Mouse (Mus musculus) yolk sac, embryonic 10.5 days (tissue): Measurements from ENCODE around the gene Mbtd1.

Source experiments
- DNase-seq: peaks from one replicate; pipeline ENCODE4 v3.0.0-alpha.2; 2017; ENCODE audit warnings: low spot score

Mbtd1 gene

DNA sequence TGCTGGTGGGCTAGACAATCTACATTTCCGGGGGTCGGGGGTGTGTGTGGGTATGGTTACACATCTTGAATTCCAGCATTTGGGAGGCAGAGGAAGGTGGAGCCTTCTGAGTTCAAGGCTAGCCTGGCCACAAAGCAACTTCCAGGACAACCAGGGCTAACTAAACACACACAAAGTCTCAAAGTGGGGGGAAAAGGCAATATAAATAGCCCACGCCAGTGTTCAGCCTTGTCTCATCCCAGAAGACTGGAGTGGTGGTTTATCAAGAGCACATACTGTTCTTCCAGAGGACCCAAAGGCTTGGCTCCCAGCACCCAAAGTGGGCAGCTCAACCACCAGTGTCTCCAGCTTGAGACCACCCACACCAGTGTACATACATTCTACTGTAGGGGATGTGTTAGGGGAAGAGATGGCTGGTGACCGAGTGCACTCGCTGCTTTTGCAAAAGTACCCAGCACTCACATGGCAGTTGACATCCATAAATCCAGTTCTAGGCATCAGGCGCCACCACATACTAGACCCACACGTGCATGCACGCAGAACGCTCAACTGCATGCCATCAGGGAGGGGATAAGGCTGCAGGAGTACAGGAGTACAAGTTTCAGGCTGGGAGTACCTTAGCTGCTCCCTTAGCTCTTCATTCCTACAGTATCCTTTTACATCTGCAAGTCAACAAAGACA is 63.4 kb downstream of the Mbtd1 start:
- DNase-seq: no peak

DNA sequence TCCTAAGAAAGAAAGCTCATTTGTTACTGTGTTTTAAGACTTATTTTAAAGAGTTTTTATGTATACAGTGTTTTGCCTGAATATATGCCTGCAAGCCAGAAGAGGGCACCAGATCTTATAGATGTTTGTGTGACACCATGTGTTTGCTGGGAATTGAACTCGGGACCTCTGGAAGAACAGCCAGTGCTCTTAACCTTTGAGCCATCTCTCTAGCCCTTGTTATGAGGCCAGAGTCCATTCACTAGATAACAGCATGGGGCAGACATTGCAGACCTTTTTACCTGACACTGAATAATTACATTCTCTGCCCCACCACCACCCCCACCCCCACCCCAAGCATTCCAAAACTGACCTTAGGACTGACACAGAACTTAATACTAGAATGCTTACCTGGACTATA is 64.4 kb downstream of the Mbtd1 start:
- DNase-seq: peak; percentile 72

DNA sequence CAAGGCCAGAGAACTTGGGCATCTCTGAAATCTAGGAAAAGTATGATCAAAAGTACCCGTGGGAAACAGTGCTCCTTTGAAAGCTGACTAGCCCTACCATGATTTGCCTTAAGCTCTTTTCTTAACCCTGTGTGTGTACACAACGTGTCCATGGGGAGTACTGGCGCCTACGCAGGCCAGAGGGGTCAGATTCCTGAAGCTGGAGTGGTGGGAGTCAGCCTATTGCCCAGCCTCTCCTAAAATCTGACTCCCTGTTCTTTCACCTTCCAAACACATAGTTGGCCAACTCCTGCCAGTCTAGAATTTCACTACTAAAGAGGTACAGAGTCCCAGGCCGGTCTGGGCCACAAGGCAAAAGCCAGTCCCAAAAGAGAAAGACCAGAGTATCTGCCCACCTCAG is 66.7 kb downstream of the Mbtd1 start:
- no peak for DNase-seq

DNA sequence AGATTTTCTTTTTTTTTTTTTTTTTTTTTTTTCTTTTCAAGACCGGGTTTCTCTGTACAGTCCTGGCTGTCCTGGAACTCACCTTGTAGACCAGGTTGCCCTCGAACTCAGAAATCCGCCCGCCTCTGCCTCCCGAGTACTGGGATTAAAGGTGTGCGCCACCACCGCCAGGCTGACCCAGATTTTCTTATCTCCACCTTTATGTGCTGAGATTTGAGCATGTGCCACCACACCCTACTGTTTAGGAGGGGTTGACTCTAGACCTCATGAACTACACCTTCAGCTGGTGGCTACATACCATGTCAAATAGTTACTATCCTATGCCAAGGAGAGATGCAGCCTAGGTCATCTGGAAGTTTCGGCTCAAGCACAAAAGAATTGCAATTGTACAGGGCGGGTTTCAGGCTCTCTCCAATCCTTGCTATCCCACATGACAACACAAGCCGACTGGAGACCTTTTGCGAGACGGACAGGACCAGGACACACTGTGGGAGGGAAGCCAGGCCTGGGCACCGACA is 69.1 kb downstream of the Mbtd1 start:
- peak; percentile 55 for DNase-seq

DNA sequence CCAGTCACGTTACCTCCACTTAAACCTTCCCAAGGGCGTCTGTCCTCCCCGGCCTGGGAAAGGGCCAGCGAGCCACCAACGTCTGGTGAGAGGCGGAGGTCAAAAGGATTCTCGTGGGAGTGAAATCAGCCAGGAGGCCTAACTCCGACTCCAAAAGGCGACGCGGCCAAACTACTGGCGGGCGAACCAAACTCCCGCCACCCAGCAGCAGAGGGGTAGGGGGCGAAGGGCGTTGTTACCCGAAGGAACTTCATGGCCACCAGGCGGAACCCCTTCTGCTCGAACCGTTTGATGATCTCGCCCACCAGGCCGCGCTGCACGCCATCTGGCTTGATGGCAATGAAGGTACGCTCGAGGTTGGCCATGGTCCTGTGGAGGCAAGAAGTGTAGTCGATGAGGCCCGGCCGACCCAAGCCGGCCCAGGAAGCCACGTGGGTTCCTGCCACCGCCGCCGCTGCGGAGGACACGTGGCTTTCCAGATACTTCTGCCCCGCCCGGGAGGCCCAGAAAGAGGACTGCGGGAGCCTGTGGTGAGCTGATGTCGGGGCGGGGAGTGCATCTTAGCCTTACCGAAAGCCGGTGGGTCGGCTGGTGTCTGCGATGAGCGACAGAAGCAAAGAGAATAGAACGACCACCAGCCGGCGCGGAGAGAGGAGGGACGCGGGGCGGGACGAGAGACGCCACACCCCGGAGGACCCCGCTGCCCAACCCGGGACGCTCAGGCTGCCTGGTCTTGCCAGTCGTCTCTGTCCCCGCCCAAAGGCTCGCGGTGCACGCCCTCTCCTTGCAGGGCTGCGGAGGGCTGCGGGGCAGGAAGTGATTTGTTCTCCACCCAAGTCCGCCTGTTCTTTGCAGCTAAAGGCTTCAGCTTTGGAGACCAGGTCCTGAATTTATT is 69.9 kb downstream of the Mbtd1 start:
- DNase-seq: peak; percentile 96

DNA sequence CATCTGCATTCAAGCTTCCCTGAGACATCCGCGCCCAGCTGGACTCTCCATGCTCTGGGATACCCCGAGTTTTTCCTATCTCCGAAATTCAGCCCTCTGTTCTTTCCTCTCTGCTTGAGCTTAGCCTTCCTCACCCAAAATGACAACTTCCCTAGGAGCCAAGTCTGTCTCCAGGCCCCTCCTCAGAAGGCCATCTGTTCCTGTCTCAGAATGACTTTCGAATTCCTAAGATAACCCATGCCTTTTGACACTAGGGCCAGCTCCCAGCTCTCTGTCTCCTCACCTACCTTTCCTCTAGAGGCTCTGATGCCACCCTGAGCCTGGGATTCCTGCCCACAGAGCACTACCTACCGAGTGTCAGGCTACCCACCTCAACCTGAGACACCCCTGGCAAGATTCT is 70.5 kb downstream of the Mbtd1 start, which contains the start of gene Nme2:
Gene Nme2 (minus strand): TSS at position 101 of the 400 bp plus-strand sequence.
- no peak for DNase-seq

DNA sequence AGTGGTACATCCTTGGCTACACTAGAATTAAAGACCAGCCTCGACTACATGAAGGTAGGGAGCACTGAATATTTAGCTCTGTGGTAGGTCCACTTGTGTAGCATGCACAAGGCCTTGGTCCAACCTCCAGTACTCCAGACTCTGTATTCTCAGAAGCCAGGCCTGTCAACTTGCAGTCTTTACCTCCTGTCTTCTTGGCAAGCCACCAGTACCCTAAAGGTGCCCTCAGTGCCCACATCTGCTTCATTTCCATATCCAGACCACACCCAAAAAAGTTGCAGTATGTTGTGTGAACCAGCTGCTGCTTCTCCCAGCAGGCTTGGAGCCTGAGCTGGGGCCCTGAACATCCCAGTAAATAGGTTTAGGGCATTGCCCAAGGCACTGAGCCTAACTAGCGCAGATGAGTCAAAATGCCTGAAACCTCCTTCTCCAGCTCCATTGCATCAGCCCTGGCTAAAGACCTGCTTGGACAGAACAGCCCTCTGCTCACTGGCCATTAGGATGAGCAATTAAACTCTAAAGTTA is 71.4 kb downstream of the Mbtd1 start:
- no peak for DNase-seq

DNA sequence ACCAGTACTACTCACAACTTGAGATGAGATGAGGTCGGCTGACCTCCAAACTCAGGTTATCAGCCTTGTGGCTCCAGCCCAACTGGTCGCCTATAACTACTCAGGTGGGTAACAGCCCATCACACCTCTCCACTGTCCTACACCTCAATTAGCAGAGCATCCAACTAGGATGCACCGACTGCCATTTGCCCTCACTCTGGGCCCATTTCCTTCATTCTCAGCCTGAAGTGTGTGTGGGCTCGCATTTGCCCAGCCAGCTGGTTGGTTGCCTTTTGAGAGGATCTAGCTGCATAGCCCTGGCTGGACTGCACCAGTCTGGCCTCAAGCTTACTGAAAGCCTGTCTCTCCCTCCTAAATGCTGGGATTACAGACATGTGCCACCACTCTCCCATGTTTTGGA is 72.1 kb downstream of the Mbtd1 start:
- no peak for DNase-seq

DNA sequence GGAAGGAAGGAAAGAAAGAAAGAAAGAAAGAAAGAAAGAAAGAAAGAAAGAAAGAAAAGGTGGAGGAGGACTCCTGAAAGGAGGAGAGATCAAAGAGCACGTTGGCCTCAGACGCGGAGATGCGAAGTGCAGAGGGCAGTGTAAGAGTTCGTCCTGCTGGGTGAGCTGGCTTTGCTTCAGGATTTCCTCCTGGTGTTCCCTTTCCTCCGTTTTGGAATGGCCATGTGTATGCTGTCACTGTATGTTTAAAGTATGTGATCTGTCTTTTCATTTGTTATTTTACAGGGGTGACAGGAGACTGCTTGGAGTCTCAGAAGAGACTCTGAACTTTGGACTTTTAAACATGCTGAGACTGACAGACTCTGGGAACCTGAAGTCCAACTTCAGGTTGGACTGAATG is 75.8 kb downstream of the Mbtd1 start:
- no peak for DNase-seq

DNA sequence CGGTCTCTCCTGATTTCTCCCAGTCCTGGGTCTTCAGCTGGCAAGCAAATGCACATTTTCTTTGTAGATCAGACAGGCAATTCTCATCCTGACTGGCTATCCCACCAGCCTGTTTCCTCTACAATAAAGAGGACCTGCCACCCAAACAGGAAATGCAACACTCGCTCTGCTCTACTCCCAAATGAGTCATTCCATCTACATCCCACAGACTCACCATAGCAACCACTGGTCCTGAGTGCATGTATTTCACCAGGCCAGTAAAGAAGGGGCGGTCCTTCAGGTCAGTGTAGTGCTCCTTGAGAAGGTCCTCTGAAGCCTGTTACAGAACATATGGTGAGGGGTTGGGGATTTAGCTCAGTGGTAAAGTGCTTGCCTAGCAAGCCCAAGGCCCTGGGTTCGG is 77.4 kb downstream of the Mbtd1 start:
- DNase-seq: no peak

DNA sequence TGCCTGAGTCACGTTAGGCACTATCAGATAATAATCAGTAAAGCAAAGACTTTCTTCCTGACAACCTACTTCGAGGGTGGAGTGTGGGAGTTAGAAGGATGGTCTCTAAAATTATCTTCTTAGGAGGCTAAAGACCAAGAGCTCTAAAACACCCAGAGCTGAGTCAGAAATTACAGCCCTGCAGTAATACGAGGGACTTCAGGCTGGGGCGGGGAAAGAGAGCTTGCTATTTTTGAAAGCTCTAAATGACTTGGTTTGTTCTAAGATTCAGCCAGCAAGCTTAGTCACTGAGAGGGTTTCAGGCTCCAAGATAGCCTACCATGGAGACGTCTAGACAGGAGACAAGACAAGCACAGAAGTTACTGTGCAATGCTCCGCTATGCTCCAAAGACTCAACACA is 79.7 kb downstream of the Mbtd1 start:
- no peak for DNase-seq

DNA sequence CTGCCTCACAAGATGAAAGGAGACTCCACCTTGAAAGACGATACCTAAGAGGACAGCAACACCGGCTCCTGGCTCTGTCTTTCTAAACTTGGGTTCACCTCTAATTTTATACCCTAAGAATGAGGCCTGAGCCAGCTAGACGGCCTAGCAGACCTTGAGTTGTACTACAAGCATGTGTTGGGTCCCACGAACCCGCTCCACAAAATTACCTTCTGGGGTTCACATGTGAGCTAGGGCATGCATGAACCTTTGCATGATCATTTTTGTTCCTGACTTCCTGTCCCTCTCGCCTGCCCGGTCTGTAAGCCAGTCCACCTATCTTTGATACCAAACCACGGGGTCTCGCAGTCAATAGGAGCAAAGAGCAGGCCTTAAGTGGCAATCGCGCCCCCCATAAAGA is 81.7 kb downstream of the Mbtd1 start:
- no peak for DNase-seq

DNA sequence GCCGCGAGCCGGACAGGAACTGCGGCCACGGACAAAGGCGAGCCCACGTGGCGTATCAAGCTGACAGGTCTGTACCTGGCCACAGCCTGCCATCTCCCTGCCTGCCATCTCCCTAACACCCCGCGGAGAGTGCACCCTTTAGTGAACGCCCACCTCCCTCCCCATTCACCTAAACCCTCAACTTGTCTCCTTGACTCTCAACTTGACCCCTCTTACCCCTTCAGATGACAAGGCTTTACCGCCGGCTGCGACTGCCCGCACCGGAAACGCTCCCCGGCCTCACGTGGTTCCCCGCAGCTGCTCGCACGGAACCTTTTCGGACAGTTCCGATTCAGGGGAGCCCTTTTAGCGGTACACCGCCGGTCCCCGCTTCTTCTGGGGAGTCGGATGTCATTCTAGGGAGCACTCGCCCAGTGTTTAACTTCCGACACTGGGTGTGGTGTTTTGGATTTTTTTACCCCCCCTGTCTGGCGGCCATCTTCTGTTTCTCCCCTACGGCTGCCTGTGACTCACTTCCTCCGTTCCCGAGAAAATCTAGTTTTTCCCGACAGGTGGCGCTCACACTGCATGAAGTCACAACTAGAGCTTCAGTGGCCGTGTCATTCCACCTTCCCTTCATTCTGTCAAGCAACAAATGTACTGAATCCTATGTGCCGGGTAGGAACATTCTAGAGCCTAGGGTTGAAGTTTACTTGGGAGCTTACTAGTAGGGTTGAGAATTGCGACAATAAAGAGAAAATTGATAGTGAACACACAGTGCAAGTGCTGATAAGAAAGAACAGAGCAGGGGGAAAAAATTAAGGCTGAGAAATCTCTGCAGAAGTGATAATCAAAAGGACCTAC is 82.6 kb downstream of the Mbtd1 start, which contains the start of the genes Gm20390 and Nme1:
Gene Gm20390 (minus strand): TSS at position 289 of the 843 bp plus-strand sequence.
Gene Nme1 (minus strand): TSS at position 517 of the 843 bp plus-strand sequence.
- DNase-seq: peak; percentile 99

DNA sequence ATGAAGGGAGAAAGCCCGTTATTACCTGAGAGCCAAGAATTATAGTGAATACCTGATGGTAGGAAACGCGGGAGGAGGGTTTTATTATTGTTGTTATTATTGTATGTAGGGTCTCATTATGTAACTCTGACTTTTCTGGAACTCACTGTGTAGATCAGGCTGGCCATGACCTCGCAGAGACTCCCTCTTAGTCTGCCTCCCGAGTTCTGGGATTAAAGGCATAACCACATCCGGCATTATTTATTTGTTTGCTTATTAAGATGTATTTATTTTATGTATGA is 83.1 kb downstream of the Mbtd1 start:
- DNase-seq: no peak

DNA sequence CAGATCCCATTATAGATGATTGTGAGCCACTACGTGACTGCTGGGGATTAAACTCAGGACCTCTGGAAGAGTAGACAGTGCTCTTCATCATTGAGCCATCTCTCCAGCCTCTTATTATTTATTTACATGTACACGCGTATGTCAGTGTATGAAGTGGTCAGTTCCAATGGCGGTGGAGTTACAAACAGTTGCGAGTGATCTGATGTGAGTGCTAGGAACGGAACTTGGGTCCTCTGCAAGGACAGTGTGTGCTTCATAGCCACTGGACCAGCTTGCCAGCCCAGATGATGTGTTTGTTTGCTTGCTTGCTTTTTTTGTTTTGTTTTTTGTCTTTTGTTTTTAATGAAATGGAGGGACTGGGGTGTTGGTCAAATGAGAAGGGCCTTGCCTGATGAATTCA is 83.5 kb downstream of the Mbtd1 start:
- DNase-seq: no peak

DNA sequence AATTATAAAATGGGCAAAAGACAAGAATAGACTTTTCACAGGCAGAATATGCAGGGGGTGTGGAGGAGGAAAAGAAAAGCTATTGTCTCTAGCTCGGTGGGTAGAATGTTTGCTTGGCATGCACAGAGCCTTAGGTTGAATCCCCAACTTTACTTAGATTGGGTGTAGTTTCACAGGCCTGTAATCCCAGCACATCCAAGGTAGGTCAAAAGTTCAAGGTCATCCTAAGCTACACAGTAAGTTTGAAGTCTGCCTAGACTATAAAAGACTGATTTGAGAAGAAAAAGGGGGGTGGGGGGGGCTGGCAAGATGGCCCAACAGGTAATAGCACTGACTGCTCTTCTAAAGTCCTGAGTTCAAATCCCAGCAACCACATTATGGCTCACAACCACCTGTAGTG is 84.1 kb downstream of the Mbtd1 start:
- DNase-seq: no peak

DNA sequence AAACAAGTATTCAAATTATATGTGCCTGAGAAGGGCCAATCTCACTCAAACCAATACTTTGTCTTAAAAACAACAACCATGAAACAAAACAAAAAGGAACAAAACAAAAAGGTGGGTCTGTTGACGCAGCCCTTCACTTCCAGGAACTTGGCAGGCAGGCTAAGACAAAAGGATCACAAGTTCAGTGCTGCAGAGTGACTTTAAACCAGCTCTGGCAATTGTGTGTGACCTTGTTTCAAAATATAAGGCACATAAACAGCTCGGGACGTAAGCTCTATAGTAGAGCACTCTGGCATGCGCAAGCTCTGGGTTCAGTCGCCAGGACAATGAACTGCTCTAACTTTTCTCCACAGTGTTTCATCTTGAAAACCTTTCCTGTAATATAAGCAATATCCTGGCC is 87.3 kb downstream of the Mbtd1 start:
- DNase-seq: no peak

DNA sequence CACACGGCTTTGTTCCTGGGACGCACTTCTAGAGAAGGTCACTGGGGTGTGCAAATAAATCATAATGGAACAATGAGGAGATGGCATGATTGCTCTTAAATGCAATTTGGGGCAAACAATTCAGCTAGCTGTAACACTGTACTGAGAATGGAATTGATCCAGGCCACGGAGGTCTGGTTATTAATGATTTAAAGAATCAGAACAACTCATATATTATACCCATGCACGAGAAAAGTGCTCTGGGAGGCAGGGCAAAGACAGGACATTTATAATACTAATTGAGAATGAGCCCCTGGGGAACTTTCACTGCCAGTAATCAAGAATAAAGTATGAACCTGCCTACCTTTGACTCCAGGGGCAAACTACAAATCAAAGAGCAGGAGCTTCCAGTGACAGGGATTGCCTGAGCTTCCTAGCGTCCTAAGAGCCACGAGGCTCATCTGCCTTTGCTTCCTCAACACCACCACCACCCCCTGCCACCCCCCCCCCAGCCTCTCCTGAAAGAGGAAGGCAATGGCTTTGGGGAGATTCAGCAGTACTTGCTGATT is 93.9 kb downstream of the Mbtd1 start:
- no peak for DNase-seq

DNA sequence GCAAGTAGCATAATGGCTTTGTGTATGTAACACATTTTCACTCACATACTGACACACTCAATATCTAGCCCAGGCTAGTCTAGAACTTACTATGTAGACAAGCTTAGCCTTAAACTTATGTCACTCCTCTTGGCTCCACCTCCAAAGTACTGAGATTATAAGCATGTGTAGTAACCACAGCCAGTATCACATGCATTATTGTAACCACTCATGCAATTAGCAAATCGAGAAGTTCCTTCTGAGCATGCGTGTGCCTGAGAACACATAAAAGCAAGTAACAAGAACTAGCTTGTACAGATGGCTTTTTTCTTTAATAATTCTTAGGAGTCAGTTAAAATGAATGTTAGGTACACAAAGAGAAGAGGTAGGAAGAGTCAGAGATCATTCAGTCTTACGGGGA is 99.0 kb downstream of the Mbtd1 start:
- no peak for DNase-seq

DNA sequence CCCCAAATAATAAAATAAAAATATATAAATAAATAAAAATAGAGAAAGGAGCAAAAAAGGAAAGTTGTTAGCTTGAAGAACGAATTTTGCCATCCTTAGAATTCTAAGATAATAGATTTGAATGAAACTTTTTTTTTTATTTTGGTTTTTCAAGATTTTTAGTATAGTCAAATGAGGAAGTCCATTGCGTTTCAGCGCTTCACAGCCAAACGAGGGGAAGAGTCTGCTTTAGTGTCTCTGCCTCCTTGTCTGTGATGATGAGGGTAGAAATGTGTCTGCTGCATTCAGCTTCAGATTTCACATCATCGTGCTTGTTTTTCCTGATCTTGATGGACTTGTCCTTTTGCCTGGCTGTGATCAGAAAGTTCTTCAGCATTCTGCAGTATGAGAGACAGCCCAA is 99.6 kb downstream of the Mbtd1 start:
- no peak for DNase-seq

DNA sequence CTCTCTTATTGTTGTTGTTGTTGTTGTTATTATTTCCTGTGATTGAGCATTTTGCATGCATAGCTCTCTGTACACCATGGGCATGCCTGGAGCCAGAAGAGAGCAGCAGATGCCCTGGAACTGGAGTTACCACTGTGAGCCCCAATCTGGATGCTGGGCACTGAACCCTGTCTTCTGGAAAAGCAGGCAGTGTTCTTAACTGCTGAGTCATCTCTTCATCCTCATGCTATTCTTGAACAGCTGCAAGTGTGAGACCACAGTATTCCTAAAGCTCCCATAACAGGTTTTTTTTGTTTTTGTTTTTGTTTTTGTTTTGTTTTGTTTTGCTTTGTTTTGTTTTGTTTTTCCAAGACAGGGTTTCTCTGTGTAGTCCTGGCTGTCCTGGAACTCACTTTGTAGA is 100.6 kb downstream of the Mbtd1 start:
- no peak for DNase-seq

DNA sequence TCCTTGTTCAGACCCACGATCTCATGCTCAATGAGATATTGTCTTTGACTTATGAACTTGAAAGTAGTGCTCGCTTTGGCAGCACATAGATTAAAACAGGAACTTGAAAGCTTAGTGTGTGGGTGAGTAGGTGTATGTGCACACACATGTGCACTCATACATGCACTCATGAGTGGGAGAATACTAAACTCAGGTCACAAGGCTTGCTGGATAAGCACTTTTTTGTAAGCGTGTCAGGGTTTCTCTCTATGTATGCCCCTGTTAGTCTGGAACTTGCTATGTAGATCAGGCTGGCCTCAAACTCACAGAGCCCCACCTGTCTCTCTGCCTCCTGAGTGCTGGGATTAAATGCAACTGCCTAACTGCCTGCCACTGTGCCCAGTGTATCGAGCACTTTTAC is 101.4 kb downstream of the Mbtd1 start:
- no peak for DNase-seq
